Mouse (Mus musculus): ENCODE results near the gene Vps36. TPM values are rescaled to one million over a fixed set of nuclear protein-coding genes. Genes with fewer than 3 reads are reported as not detected.

Vps36 gene
- polyA plus RNA-seq, 1 experiment from 2014 or later = 43.8 TPM

GRCm38 (mm10) chr8:22169167-22169566 is 23.4 kb upstream of the Vps36 start:
- no peak for ATAC-seq (ENCODE audit: low read depth)
- H3K4me2 ChIP-seq = no peak overlapping the region
- no peaks in the 10 kb centered on the region for H3K27me3 ChIP-seq
- H3K4me1 ChIP-seq (replicated peaks) = peaks cover 13% of the 10 kb centered on the region
- H3K36me3 ChIP-seq = peaks cover 3% of the 10 kb centered on the region; the same call in 1 of the 2 replicates
- H3K27ac ChIP-seq (replicated peaks) = no peak overlapping the region
- no peak overlapping the region for H3K4me3 ChIP-seq
- WGBS = 90% methylated on average over 5 of the region's 5 CpGs
- H3K9me3 ChIP-seq = no peaks in the 10 kb centered on the region
- no peak overlapping the region for H3K9ac ChIP-seq

DNA sequence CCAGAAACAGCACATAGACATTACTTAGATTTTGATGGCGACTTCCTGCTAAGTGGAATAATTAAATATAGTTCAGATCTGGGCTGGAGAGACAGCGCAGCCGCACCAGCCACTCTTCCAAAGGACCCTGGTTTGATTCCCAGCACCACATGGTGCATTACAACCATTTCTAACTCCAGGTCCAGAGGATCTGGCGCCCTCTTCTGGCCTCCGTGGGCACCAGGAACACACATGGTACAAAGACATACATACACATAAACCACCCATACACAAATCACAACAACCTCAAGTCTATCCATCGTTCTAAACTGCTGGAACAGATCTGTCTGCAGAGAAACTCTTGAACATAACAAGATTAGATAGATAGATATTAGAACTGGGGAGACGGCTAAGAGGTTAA is 16.6 kb upstream of the Vps36 start:
- Histone ChIP-seq H3K4me2 (no peak overlapping the region), H3K9ac (no peak overlapping the region), H3K27me3 (no peaks in the 10 kb centered on the region), H3K4me3 (no peak overlapping the region), H3K9me3 (no peaks in the 10 kb centered on the region; the same call in 1 of the 2 replicates), H3K27ac (replicated peaks) (no peak overlapping the region), H3K4me1 (replicated peaks) (no peaks in the 10 kb centered on the region), H3K36me3 (peaks cover 25% of the 10 kb centered on the region)
- 97% methylated on average over 7 of the region's 7 CpGs for WGBS
- ATAC-seq (ENCODE audit: low read depth) = no peak

GRCm38 (mm10) chr8:22184884-22185283 is 7.7 kb upstream of the Vps36 start:
- H3K9me3 ChIP-seq = no peaks in the 10 kb centered on the region
- 2% methylated on average over 3 of the region's 3 CpGs for WGBS
- H3K4me3 ChIP-seq = peak overlapping the region; percentile 69
- peaks cover 19% of the 10 kb centered on the region for H3K4me1 ChIP-seq (replicated peaks)
- H3K27ac ChIP-seq (replicated peaks) = peak overlapping the region; percentile 80; the same call in 1 of the 2 replicates
- H3K27me3 ChIP-seq = no peaks in the 10 kb centered on the region
- ATAC-seq (ENCODE audit: low read depth) = peak; percentile 36
- H3K4me2 ChIP-seq = peak overlapping the region; percentile 70
- no peaks in the 10 kb centered on the region for H3K36me3 ChIP-seq
- peak overlapping the region; percentile 75 for H3K9ac ChIP-seq

DNA sequence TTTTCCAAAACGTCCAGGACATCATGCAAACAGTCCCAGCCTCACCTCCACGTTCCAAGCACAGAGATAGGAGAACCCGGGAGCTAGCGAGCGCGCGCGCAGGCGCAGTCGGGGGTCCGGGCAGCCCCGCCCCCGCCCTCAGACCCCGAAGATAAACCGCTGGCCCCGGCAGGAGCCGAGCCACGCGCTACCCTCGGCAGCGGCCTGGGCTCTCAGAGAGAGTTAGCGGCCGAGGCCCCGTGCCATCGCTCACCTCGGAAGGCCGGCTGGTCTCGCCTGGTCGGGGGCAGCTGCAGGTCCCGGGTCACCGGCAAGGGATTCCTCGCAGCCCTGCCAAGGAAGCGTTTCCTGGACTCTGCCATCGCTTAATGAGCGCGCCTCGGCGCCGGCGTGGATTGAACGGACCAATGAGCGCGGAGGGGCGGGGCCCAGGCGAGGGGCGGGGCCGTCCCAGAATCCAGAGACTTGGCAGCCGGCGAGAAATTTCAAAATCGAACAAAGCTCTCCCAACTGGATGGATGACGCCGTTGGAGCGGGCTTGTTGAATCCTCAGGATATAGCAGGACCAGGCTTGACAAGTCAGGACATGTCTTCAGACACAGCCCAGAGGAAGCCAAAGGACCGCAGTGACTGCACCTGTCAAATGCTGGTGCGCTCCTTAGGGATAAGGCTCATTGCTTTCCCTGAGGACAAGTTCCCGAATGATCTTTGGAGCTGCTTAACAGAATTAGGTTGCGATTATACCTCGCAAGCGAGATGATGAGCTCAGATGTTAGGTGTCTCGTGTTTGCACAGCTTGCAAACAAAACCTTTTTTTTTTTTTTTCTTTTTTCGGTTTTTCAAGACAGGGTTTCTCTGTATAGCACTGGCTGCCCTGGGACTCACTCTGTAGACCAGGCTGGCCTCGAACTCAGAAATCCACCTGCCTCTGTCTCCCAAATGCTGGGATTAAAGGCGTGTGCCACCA is 6.9 kb upstream of the Vps36 start, which contains the start of gene Ckap2:
Gene Ckap2 (minus strand): TSS at position 389 of the 967 bp plus-strand sequence.
- 3% methylated on average over 63 of the region's 63 CpGs for WGBS
- Histone ChIP-seq H3K4me1 (replicated peaks) (peaks cover 19% of the 10 kb centered on the region), H3K36me3 (no peaks in the 10 kb centered on the region), H3K4me3 (peak within 1 kb of the TSS; percentile 69), H3K9me3 (no peaks in the 10 kb centered on the region), H3K9ac (peak within 1 kb of the TSS; percentile 75), H3K27me3 (no peaks in the 10 kb centered on the region), H3K4me2 (peak within 1 kb of the TSS; percentile 70), H3K27ac (replicated peaks) (peak within 1 kb of the TSS; percentile 80)
- peak; percentile 99 for ATAC-seq (ENCODE audit: low read depth)

- H3K4me2 ChIP-seq = peak overlapping the region; percentile 68
- H3K27ac ChIP-seq (replicated peaks) = peak overlapping the region; percentile 96
- H3K4me3 ChIP-seq = peak overlapping the region; percentile 75
- peak; percentile 33; the same call in 1 of the 2 replicates for ATAC-seq (ENCODE audit: low read depth)
- no peaks in the 10 kb centered on the region for H3K27me3 ChIP-seq
- 11% methylated on average over 12 of the region's 12 CpGs for WGBS
- peaks cover 26% of the 10 kb centered on the region for H3K4me1 ChIP-seq (replicated peaks)
- no peaks in the 10 kb centered on the region for H3K9me3 ChIP-seq
- H3K36me3 ChIP-seq = no peaks in the 10 kb centered on the region
- H3K9ac ChIP-seq = peak overlapping the region; percentile 90
Measured at GRCm38 (mm10) chr8:22193432-22194010, 912 bp downstream of the Vps36 start.

- Histone ChIP-seq H3K27me3 (no peaks in the 10 kb centered on the region), H3K27ac (replicated peaks) (no peak overlapping the region), H3K4me2 (no peak overlapping the region), H3K9ac (no peak overlapping the region), H3K4me1 (replicated peaks) (peaks cover 26% of the 10 kb centered on the region), H3K4me3 (no peak overlapping the region), H3K9me3 (no peaks in the 10 kb centered on the region), H3K36me3 (peaks cover 25% of the 10 kb centered on the region)
- ATAC-seq (ENCODE audit: low read depth) = no peak
- 86% methylated on average over 6 of the region's 6 CpGs for WGBS
Measured at GRCm38 (mm10) chr8:22197914-22198313, 5.3 kb downstream of the Vps36 start.

GRCm38 (mm10) chr8:22199481-22199880 is 6.9 kb downstream of the Vps36 start:
- H3K4me3 ChIP-seq = no peak overlapping the region
- ATAC-seq (ENCODE audit: low read depth) = no peak
- no peaks in the 10 kb centered on the region for H3K9me3 ChIP-seq
- H3K36me3 ChIP-seq = peaks cover 36% of the 10 kb centered on the region
- H3K4me2 ChIP-seq = no peak overlapping the region
- peaks cover 13% of the 10 kb centered on the region for H3K4me1 ChIP-seq (replicated peaks)
- 97% methylated on average over 8 of the region's 8 CpGs for WGBS
- no peaks in the 10 kb centered on the region for H3K27me3 ChIP-seq
- H3K9ac ChIP-seq = no peak overlapping the region
- no peak overlapping the region for H3K27ac ChIP-seq (replicated peaks)

- no peak overlapping the region for H3K9ac ChIP-seq
- 76% methylated on average over 4 of the region's 4 CpGs for WGBS
- no peak for ATAC-seq (ENCODE audit: low read depth)
- no peak overlapping the region for H3K27ac ChIP-seq (replicated peaks)
- H3K4me1 ChIP-seq (replicated peaks) = no peaks in the 10 kb centered on the region
- no peaks in the 10 kb centered on the region for H3K9me3 ChIP-seq
- H3K27me3 ChIP-seq = no peaks in the 10 kb centered on the region
- H3K36me3 ChIP-seq = peaks cover 67% of the 10 kb centered on the region
- no peak overlapping the region for H3K4me3 ChIP-seq
- no peak overlapping the region for H3K4me2 ChIP-seq
Measured at GRCm38 (mm10) chr8:22207535-22207934, 14.9 kb downstream of the Vps36 start.

- Histone ChIP-seq H3K9me3 (no peaks in the 10 kb centered on the region), H3K4me3 (no peak overlapping the region), H3K4me2 (no peak overlapping the region), H3K36me3 (peaks cover 67% of the 10 kb centered on the region), H3K27me3 (no peaks in the 10 kb centered on the region), H3K4me1 (replicated peaks) (no peaks in the 10 kb centered on the region), H3K9ac (no peak overlapping the region), H3K27ac (replicated peaks) (no peak overlapping the region)
- WGBS = 78% methylated on average over 5 of the region's 5 CpGs
- ATAC-seq (ENCODE audit: low read depth) = no peak
Measured at GRCm38 (mm10) chr8:22209012-22209411, 16.4 kb downstream of the Vps36 start.

GRCm38 (mm10) chr8:22214826-22215225 is 22.2 kb downstream of the Vps36 start:
- Histone ChIP-seq H3K27ac (replicated peaks) (no peak overlapping the region), H3K4me1 (replicated peaks) (no peaks in the 10 kb centered on the region), H3K4me2 (no peak overlapping the region), H3K9me3 (no peaks in the 10 kb centered on the region), H3K4me3 (no peak overlapping the region), H3K27me3 (no peaks in the 10 kb centered on the region), H3K36me3 (peaks cover 80% of the 10 kb centered on the region), H3K9ac (no peak overlapping the region)
- no peak for ATAC-seq (ENCODE audit: low read depth)
- 97% methylated on average over 10 of the region's 10 CpGs for WGBS

- H3K9me3 ChIP-seq = 0 out of 2 replicates have a peak, but pooled peaks cover 2% of the 10 kb centered on the region
- H3K9ac ChIP-seq = no peak overlapping the region
- H3K4me3 ChIP-seq = no peak overlapping the region
- no peak overlapping the region for H3K4me2 ChIP-seq
- WGBS = 65% methylated on average over 8 of the region's 8 CpGs
- H3K4me1 ChIP-seq (replicated peaks) = peaks cover 10% of the 10 kb centered on the region
- peaks cover 25% of the 10 kb centered on the region for H3K36me3 ChIP-seq
- H3K27me3 ChIP-seq = peaks cover 32% of the 10 kb centered on the region
- no peak for ATAC-seq (ENCODE audit: low read depth)
- H3K27ac ChIP-seq (replicated peaks) = no peak overlapping the region
Measured at GRCm38 (mm10) chr8:22226361-22226760, 33.8 kb downstream of the Vps36 start.

All from neural tube, embryonic 13.5 days (tissue).